Mouse (Mus musculus) lung, adult 18-20 months (tissue): ENCODE data around the gene Crebrf.

Source experiments
- DNase-seq, 2 experiments: peaks; one replicate each; pipeline ENCODE4 v3.0.0; 2022; ENCODE audit warnings: mixed read lengths in 2 of 2

Crebrf gene

GRCm38 (mm10) chr17:26715271-26715758 lies at the start of gene Crebrf:
Crebrf (plus strand) TSS chr17:26715650.
- DNase-seq: peak; percentile 99 to 100

GRCm38 (mm10) chr17:26671268-26671667 lies 44.2 kb upstream of the Crebrf start:
- DNase-seq: no peak

- DNase-seq: no peak
These were observed 39.6 kb upstream of the Crebrf start for GRCm38 (mm10) chr17:26675845-26676244.

DNA sequence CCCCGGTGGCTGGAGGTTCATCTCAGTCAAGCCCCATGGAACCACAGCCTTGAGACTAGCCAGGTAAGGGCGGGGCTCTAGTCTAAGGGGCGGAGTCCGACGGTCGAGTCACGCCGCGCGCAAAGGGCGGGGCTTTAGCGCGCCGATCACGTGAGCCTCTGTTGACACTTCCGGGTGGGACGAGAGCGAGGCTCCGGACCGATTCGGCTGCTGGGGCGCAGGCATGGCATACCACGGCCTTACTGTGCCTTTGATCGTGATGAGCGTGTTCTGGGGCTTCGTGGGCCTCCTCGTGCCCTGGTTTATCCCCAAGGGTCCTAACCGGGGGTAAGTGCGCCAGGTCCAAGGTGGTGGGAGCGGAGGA lies 39.2 kb upstream of the Crebrf start:
- peak; percentile 91 to 94 for DNase-seq

DNA sequence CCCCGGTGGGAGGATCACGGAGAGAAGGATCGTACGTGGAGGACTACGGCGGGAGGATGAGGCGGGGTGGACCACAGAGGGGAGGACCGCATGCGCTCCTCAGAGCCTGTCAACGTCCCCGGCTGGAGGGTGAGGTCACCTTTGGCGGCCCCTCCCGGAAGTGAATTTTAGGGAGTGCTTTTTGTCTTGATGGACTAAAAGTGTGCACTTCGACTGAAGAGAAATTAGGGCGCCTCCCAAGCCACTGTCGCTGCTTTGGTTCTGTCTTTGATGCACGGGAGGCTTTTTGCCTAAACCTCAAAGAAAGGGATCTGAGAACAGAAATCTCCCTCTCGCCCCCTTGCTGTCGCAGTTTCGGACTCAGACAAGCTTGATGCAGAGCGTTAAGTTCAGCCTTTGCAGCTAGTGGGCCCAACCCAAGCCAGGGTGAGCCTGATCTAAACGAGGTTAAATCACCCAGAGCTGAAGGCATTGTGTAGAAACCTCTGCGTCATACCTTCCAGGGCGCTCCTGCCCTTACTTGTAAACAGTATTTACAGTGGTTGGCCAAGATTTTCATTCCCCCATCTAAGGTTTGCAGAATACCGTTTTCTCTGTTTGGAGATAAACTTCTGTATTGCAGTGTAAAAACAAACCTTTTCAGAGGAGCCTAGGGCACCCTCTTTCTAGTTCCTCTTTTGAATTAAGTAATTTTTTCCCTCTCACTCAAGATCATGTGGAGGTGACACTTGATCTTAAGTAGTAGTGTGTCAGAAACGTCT lies 38.7 kb upstream of the Crebrf start:
- DNase-seq: peak; percentile 77 to 85

- DNase-seq: no peak
These were observed 37.5 kb upstream of the Crebrf start for GRCm38 (mm10) chr17:26677711-26678637.

GRCm38 (mm10) chr17:26681276-26681675 lies 34.2 kb upstream of the Crebrf start:
- DNase-seq: no peak

DNA sequence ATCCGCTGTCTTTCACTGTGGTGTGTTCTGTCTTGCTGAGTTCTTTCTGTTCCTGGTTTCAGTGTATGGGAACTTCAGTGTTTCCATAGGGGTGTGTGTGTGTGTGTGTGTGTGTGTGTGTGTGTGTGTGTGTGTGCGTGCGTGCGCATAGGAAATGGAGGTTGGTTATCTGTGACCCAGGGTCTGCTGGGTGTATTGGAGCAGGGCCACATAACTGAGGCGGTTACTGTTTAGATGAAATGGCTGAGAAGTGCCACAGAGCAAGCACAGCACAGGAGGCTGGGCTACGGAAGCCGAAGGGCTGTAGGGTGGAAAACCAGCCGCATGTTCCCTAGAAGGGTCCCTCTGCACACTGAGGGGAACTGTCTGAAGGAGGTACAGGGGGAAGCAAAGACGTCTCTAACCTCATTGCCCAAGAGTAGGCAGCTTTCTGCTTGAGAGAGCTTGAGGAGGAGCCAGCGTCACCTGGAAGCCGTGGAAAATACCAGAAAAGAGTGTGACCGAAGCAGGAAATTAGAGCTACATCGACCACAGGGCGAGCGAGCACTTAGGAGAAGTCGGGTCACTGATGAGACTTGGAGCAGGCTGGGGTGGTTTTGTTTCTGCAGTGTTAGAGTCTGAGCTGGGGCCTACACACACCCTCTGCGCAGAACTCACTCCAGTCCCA lies 29.0 kb upstream of the Crebrf start:
- no peak for DNase-seq

GRCm38 (mm10) chr17:26688795-26689735 lies 26.4 kb upstream of the Crebrf start:
- no peak for DNase-seq

- DNase-seq: no peak
These were observed 25.6 kb upstream of the Crebrf start for GRCm38 (mm10) chr17:26689810-26690209.

GRCm38 (mm10) chr17:26690236-26690635 lies 25.2 kb upstream of the Crebrf start:
- no peak for DNase-seq

- peak; percentile 39 to 50 for DNase-seq
These were observed 24.3 kb upstream of the Crebrf start for GRCm38 (mm10) chr17:26691110-26691509.

DNA sequence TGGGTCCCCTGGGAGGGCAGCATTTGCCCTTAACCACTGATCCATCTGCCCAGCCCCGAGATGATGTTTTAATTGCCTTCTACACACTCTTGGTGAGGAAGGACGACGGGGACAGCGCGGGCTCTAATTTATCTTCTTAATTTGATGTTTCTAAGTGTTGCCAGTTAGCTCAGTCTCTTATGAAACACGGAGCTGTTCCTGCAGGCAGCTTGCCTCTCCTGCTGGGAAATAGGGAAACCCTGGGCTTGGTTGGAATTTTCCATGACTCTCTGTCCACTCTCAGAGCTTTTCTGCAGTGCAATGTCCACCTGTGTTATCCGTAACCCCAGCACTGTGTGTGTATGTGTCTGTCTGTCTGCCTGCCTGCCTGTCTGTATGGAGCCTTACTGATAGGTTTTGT lies 22.0 kb upstream of the Crebrf start:
- DNase-seq: no peak

- DNase-seq: no peak
These were observed 21.3 kb upstream of the Crebrf start for GRCm38 (mm10) chr17:26694171-26694570.

DNA sequence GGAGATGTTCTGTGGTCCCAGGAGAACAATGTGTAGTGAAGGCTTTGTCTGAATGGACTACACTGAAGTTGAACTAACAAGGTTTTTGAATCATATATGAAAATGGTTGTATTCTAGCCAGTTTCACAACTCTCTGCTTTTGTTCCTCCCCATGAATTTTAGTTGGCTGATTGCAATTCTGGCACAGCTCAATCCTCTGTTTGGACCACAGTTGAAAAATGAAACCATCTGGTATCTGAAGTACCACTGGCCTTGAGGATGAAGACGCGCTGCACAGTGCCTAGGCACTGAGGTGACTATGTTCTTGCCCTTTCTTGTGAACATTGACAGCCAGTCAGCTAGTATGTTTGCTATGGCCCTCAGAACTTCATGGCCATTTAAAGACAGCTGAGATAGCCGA lies 20.3 kb upstream of the Crebrf start:
- DNase-seq: no peak

DNA sequence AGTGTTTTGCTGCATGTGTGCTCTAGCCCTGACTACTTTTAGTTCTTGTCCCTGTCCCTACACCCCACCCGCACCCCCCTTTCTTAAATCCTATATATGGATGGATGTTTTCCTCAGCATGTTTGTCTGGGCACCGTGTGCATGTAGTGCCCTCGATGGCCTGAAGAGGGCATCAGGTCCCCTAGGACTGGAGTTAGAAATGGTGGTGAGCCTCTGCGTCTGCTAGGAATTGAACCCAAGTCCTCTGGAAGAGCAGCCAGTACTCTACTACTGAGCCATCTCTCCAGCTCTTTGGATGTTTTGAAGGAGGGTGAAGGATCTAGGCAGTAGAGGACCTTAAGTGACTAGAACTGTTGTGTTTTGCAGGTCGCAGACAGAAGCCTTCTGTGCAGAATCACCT lies 16.6 kb upstream of the Crebrf start:
- no peak for DNase-seq

- DNase-seq: peak; percentile 91 to 94
These were observed 15.4 kb upstream of the Crebrf start for GRCm38 (mm10) chr17:26699819-26700616.

DNA sequence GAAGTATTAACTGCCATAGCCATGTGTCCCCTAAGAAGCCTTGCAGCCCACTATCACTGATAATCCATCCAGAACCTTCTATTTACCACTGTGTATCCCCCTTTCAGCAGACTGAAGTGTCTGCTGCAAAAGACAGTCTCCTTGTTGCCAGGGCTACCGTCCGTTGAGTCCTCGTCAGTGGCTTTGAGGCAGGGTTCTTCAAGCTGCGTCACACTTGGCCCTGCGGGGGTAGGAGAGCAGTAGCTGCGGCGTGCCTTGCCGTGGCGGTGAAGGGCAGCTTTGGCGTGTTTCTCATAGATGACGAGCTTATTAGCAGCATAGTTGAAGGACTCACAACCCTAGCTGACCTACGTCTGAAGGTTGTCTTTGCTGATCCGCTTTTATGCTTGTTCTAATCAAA lies 13.9 kb upstream of the Crebrf start:
- no peak for DNase-seq

DNA sequence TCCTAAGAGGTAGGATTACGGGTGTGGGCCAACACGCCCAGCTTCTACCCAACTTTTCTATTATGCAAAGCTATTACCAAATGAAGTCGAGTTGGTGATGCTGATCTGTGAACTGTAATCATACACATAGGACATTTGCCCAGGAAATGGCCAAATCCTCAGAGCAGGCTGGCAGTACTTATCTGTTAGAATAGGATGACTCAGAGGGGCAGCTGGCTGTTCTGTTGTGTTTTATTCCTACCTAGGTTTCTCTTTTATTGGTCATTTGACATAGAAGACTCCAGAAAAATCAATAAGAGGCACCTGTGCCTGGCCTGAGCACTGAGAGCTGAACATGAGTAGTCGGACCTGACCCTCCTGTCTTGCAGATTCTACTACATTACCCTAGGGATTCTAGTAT lies 12.8 kb upstream of the Crebrf start:
- no peak for DNase-seq

DNA sequence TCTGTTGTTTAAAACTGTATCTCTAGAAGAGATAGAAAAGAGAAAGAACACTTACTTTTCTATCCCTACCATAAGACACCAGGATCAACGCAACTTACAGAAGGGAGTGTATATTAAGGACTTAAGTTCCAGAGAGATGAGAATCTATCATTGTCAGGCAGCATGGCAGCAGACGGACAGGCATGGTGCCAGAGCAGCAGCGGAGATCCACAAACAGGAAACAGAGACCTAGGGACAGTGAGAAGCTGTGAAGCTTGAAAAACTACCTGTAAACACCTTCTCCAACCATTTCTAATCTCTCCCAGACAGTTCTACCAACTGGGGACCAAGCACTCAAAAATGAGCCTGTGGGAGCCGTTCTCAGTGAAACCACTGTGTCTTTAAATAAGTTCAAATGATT lies 11.8 kb upstream of the Crebrf start:
- no peak for DNase-seq
